ENCODE assay signal across 8 mouse cellular contexts in the genomic region with DNA sequence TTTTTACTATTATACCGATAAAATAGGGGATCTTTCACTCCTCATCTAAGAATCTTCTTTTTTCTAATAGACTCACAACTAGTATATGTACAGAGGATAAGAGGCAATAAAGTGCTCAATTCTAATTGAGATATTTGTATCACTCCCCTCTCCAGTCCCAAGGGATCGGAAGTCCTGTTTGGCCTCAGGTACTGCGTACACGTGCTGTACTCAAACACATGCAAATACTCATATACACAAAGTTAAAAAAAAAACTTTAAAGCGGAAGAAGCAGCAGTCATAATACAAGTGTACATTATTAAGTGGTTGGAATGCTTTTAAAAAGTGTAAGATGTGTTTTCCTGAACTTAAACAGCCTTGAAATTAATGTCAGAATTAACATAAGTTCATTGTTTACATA. TPM values are rescaled to one million over a fixed set of nuclear protein-coding genes. Genes with fewer than 3 reads are reported as not detected.
A peak's percentile ranks its signal among the peaks of the same experiment; 100 is the strongest.
DNase-seq lines count a peak whose midpoint lies in the region; ATAC-seq and TF ChIP-seq lines count a peak whose summit lies in the region.

No protein-coding gene starts in this region.

- H3K79me2 ChIP-seq in MEL (ENCODE audit: control insufficient read depth, insufficient read depth, low read length, poor library complexity): peaks cover 10% of the 10 kb centered on the region

- no peak for TF ChIP-seq POLR2A in MEL (IDR thresholded peaks at IDR 0.05; ENCODE audit: control insufficient read depth in 1 of 2, insufficient read depth in 1 of 2, low read depth in 1 of 2, low read length in 2 of 2, poor library complexity in 1 of 2)

- no peaks in the 10 kb centered on the region for H3K4me1 ChIP-seq in heart, embryonic 16.5 days (ENCODE audit: control insufficient read depth, insufficient read depth, low read length)
- H3K4me1 ChIP-seq in MEL (ENCODE audit: control insufficient read depth in 1 of 2, insufficient read depth in 2 of 2, low read length in 2 of 2): peaks cover 3 to 4% of the 10 kb centered on the region in 2 experiments
- no peaks in the 10 kb centered on the region for H3K4me1 ChIP-seq in forebrain, embryonic 16.5 days (replicated peaks; ENCODE audit: control insufficient read depth, insufficient read depth, low read length)
- H3K4me1 ChIP-seq in midbrain, embryonic 10.5 days: no peaks in the 10 kb centered on the region

- no peaks in the 10 kb centered on the region for H3K27me3 ChIP-seq in heart, embryonic 16.5 days (ENCODE audit: control insufficient read depth, insufficient read depth, low read length)
- no peaks in the 10 kb centered on the region for H3K27me3 ChIP-seq in MEL (ENCODE audit: control insufficient read depth in 1 of 2, insufficient read depth in 2 of 2, low read length in 2 of 2)
- no peaks in the 10 kb centered on the region for H3K27me3 ChIP-seq in forebrain, embryonic 16.5 days (replicated peaks; ENCODE audit: control insufficient read depth, insufficient read depth, low read length)
- H3K27me3 ChIP-seq in midbrain, embryonic 10.5 days (ENCODE audit: low read depth, poor library complexity, severe bottlenecking): no peaks in the 10 kb centered on the region

- 66% methylated on average over 5 of the region's 5 CpGs for WGBS in heart, embryonic 16.5 days
- WGBS in forebrain, embryonic 16.5 days: 73% methylated on average over 5 of the region's 5 CpGs
- WGBS in midbrain, embryonic 10.5 days: 75% methylated on average over 5 of the region's 5 CpGs

- ATAC-seq in heart, embryonic 16.5 days (replicated peaks; ENCODE audit: extremely low read depth, insufficient read depth, low FRiP score): no peak
- peak; percentile 37 for ATAC-seq in forebrain, embryonic 16.5 days

- H3K27ac ChIP-seq in heart, embryonic 16.5 days (ENCODE audit: low read length): peak overlapping the region; percentile 95
- H3K27ac ChIP-seq in MEL (ENCODE audit: control insufficient read depth, low read depth, low read length): peak overlapping the region; percentile 77
- H3K27ac ChIP-seq in forebrain, embryonic 16.5 days (ENCODE audit: low read length): no peak overlapping the region
- peak overlapping the region; percentile 85; the same call in 1 of the 2 replicates for H3K27ac ChIP-seq in midbrain, embryonic 10.5 days (replicated peaks)

- no peaks in the 10 kb centered on the region for H3K9me3 ChIP-seq in heart, embryonic 16.5 days (replicated peaks; ENCODE audit: control insufficient read depth, low read length)
- no peaks in the 10 kb centered on the region for H3K9me3 ChIP-seq in MEL (replicated peaks; ENCODE audit: insufficient read depth, low read length)
- no peaks in the 10 kb centered on the region for H3K9me3 ChIP-seq in forebrain, embryonic 16.5 days (ENCODE audit: control insufficient read depth, low read length)
- H3K9me3 ChIP-seq in midbrain, embryonic 10.5 days (replicated peaks): no peaks in the 10 kb centered on the region

- TF ChIP-seq CTCF in MEL (IDR thresholded peaks at IDR 0.05 in 2 of 3, conservative IDR thresholded peaks at IDR 0.05 in 1 of 3; ENCODE audit: control insufficient read depth in 1 of 3, insufficient read depth in 1 of 3, low read depth in 2 of 3, low read length in 3 of 3, poor library complexity in 1 of 3, severe bottlenecking in 1 of 3): no peak

- TF ChIP-seq EP300 in MEL (IDR thresholded peaks at IDR 0.05; ENCODE audit: low read depth in 1 of 2, low read length in 2 of 2): no peak

- DNase-seq in heart, postnatal 4 days: no peak
- peak; percentile 42 for DNase-seq in MEL (ENCODE audit: low read depth, low spot score)
- DNase-seq in midbrain, embryonic 10.5 days (ENCODE audit: low spot score): no peak
- no peak for DNase-seq in Muller cell, postnatal 12 days (ENCODE audit: inconsistent ontology term)
- no peak for DNase-seq in cerebellum, postnatal 14 days
- DNase-seq in frontal cortex, postnatal 25 days (ENCODE audit: low spot score in 2 of 2): no peak

- H3K4me3 ChIP-seq in heart, embryonic 16.5 days (ENCODE audit: low read length): peak overlapping the region; percentile 63
- H3K4me3 ChIP-seq in MEL (ENCODE audit: control insufficient read depth in 1 of 2, insufficient read depth in 1 of 2, low read depth in 2 of 2, low read length in 2 of 2): peak overlapping the region; percentile 52 to 73
- peak overlapping the region; percentile 61 for H3K4me3 ChIP-seq in forebrain, embryonic 16.5 days (replicated peaks; ENCODE audit: low read length)
- H3K4me3 ChIP-seq in midbrain, embryonic 10.5 days: peak overlapping the region; percentile 56

- no peak overlapping the region for H3K9ac ChIP-seq in heart, embryonic 16.5 days (ENCODE audit: low read length)
- H3K9ac ChIP-seq in MEL (ENCODE audit: control insufficient read depth, low read depth, low read length, poor library complexity, severe bottlenecking): peak overlapping the region; percentile 68
- H3K9ac ChIP-seq in forebrain, embryonic 16.5 days (replicated peaks; ENCODE audit: low read depth, low read length): peak overlapping the region; percentile 68; the same call in 1 of the 2 replicates

- TF ChIP-seq RAD21 in MEL (IDR thresholded peaks at IDR 0.05; ENCODE audit: low read depth, low read length): no peak

- no peaks in the 10 kb centered on the region for H3K36me3 ChIP-seq in heart, embryonic 16.5 days (ENCODE audit: control insufficient read depth, insufficient read depth)
- H3K36me3 ChIP-seq in MEL (ENCODE audit: control insufficient read depth in 1 of 2, insufficient read depth in 2 of 2, low read length in 2 of 2): peaks cover 0 to 13% of the 10 kb centered on the region in 2 experiments; a peak in 2 of 4 replicates
- H3K36me3 ChIP-seq in forebrain, embryonic 16.5 days (ENCODE audit: control insufficient read depth, insufficient read depth): no peaks in the 10 kb centered on the region
- H3K36me3 ChIP-seq in midbrain, embryonic 10.5 days: no peaks in the 10 kb centered on the region

- peak overlapping the region; percentile 52 for H3K4me2 ChIP-seq in heart, embryonic 16.5 days (ENCODE audit: low read depth, low read length)
- peak overlapping the region; percentile 54 for H3K4me2 ChIP-seq in forebrain, embryonic 16.5 days (ENCODE audit: low read length)

TF ChIP-seq in MEL, 35 proteins besides CTCF, POLR2A, EP300 and RAD21 (continues in another document):
- TF ChIP-seq RCOR1 (IDR thresholded peaks at IDR 0.05; ENCODE audit: low read depth, low read length) (no peak), MEF2A (IDR thresholded peaks at IDR 0.05; ENCODE audit: extremely low read depth, insufficient replicate concordance, low read depth, low read length, poor library complexity, severe bottlenecking) (no peak), SIN3A (IDR thresholded peaks at IDR 0.05; ENCODE audit: low read length) (no peak), CHD2 (IDR thresholded peaks at IDR 0.05; ENCODE audit: low read length) (no peak), TCF12 (IDR thresholded peaks at IDR 0.05; ENCODE audit: low read depth, low read length) (no peak), MXI1 (IDR thresholded peaks at IDR 0.05; ENCODE audit: low read depth, low read length) (peak; percentile 56; the same call in 1 of the 2 replicates)

RNA-seq across cellular contexts. Expression of a gene that starts 0.5 kb away (rescaled TPM):
- 73.6 and 83.5 TPM in 2 replicates for polyA plus RNA-seq in heart, embryonic 16.5 days (2015; fragmentation: Nextera tagmentation; extraction: Ambion mirVana)
- 100 to 1,000 TPM; 119 to 139 TPM for total RNA-seq in heart, postnatal 4 days (2021)
- total RNA-seq in MEL (2012; rRNA removed): 17.0 and 18.0 TPM in 2 replicates
- polyA plus RNA-seq in MEL (2012; ENCODE audit: insufficient read depth in 1 of 2, insufficient read length in 2 of 2, low read depth in 1 of 2, low replicate concordance in 2 of 2, missing spikeins in 1 of 2): 10 to 100 TPM in 1 of 2 experiments, not detected in 1; 41.5 TPM
- 26.9 and 32.5 TPM in 2 replicates for polyA plus RNA-seq in forebrain, embryonic 16.5 days (2015; fragmentation: Nextera tagmentation; extraction: Ambion mirVana)
- 27.6 and 30.2 TPM in 2 replicates for polyA plus RNA-seq in midbrain, embryonic 10.5 days (2016; fragmentation: Nextera tagmentation; extraction: Ambion mirVana)

RNA-seq across cellular contexts. Expression of a gene that starts 0.7 kb away (rescaled TPM):
- polyA plus RNA-seq in heart, embryonic 16.5 days (2015; fragmentation: Nextera tagmentation; extraction: Ambion mirVana): 0.95 and 2.0 TPM in 2 replicates
- total RNA-seq in heart, postnatal 4 days (2021): 1 to 10 TPM; 1.9 to 2.9 TPM
- total RNA-seq in MEL (2012; rRNA removed): 0.65 and 1.1 TPM in 2 replicates
- polyA plus RNA-seq in MEL (2012; ENCODE audit: insufficient read depth in 1 of 2, insufficient read length in 2 of 2, low read depth in 1 of 2, low replicate concordance in 2 of 2, missing spikeins in 1 of 2): under 1 TPM in 1 of 2 experiments, not detected in 1; 0.67 TPM
- polyA plus RNA-seq in forebrain, embryonic 16.5 days (2015; fragmentation: Nextera tagmentation; extraction: Ambion mirVana): 0.29 and 1.1 TPM in 2 replicates
- polyA plus RNA-seq in midbrain, embryonic 10.5 days (2016; fragmentation: Nextera tagmentation; extraction: Ambion mirVana): 1.1 and 1.4 TPM in 2 replicates

RNA-seq across cellular contexts. Expression of a gene that starts 34.7 kb away (rescaled TPM):
- polyA plus RNA-seq in heart, embryonic 16.5 days (2015; fragmentation: Nextera tagmentation; extraction: Ambion mirVana): 18.2 and 22.0 TPM in 2 replicates
- total RNA-seq in heart, postnatal 4 days (2021): 10 to 100 TPM in 1 of 2 experiments, 1 to 10 TPM in 1; 9.9 to 12.5 TPM
- 10.6 and 11.9 TPM in 2 replicates for total RNA-seq in MEL (2012; rRNA removed)
- polyA plus RNA-seq in MEL (2012; ENCODE audit: insufficient read depth in 1 of 2, insufficient read length in 2 of 2, low read depth in 1 of 2, low replicate concordance in 2 of 2, missing spikeins in 1 of 2): 10 to 100 TPM in 1 of 2 experiments, not detected in 1; 10.7 TPM
- 24.2 and 26.9 TPM in 2 replicates for polyA plus RNA-seq in forebrain, embryonic 16.5 days (2015; fragmentation: Nextera tagmentation; extraction: Ambion mirVana)
- polyA plus RNA-seq in midbrain, embryonic 10.5 days (2016; fragmentation: Nextera tagmentation; extraction: Ambion mirVana): 17.5 and 17.8 TPM in 2 replicates

RNA-seq across cellular contexts. Expression of a gene that starts 34.7 kb away (rescaled TPM):
- polyA plus RNA-seq in heart, embryonic 16.5 days (2015; fragmentation: Nextera tagmentation; extraction: Ambion mirVana): 6.4 and 7.3 TPM in 2 replicates
- total RNA-seq in heart, postnatal 4 days (2021): 1 to 10 TPM; 6.0 to 8.1 TPM
- total RNA-seq in MEL (2012; rRNA removed): 4.3 TPM in 2 replicates
- polyA plus RNA-seq in MEL (2012; ENCODE audit: insufficient read depth in 1 of 2, insufficient read length in 2 of 2, low read depth in 1 of 2, low replicate concordance in 2 of 2, missing spikeins in 1 of 2): 1 to 10 TPM in 1 of 2 experiments, not detected in 1; 7.6 TPM
- polyA plus RNA-seq in forebrain, embryonic 16.5 days (2015; fragmentation: Nextera tagmentation; extraction: Ambion mirVana): 10.0 and 11.5 TPM in 2 replicates
- polyA plus RNA-seq in midbrain, embryonic 10.5 days (2016; fragmentation: Nextera tagmentation; extraction: Ambion mirVana): 7.9 and 10.3 TPM in 2 replicates

RNA-seq across cellular contexts. Expression of a gene that starts 34.7 kb away (rescaled TPM):
- 54.3 and 54.4 TPM in 2 replicates for polyA plus RNA-seq in heart, embryonic 16.5 days (2015; fragmentation: Nextera tagmentation; extraction: Ambion mirVana)
- total RNA-seq in heart, postnatal 4 days (2021): 10 to 100 TPM; 25.9 to 28.8 TPM
- total RNA-seq in MEL (2012; rRNA removed): 18.4 and 18.6 TPM in 2 replicates
- 10 to 100 TPM in 1 of 2 experiments, not detected in 1; 51.7 TPM for polyA plus RNA-seq in MEL (2012; ENCODE audit: insufficient read depth in 1 of 2, insufficient read length in 2 of 2, low read depth in 1 of 2, low replicate concordance in 2 of 2, missing spikeins in 1 of 2)
- polyA plus RNA-seq in forebrain, embryonic 16.5 days (2015; fragmentation: Nextera tagmentation; extraction: Ambion mirVana): 58.0 and 62.3 TPM in 2 replicates
- 72.1 and 72.5 TPM in 2 replicates for polyA plus RNA-seq in midbrain, embryonic 10.5 days (2016; fragmentation: Nextera tagmentation; extraction: Ambion mirVana)
